Mouse (Mus musculus) spleen, adult 2 months (tissue): ENCODE results near the gene Snai1. TPM values are rescaled to one million over a fixed set of nuclear protein-coding genes. Genes with fewer than 3 reads are reported as not detected.

ENCODE experiments used
- DNase-seq, 2 experiments: peaks; one replicate each; pipeline versions ENCODE4 v3.0.0 to v3.0.0-alpha.2; 2012 to 2021; ENCODE audit warnings: low spot score in 2 of 2, low read depth in 1 of 2
- H3K27ac ChIP-seq: fragments of 200-500 bp; 2 replicates; pipeline ENCODE4 v1.5.1; 2012; ENCODE audit warnings: low read length, inconsistent platforms; ENCODE audit not compliant: insufficient read depth
- H3K27me3 ChIP-seq: fragments of 200-500 bp; 2 replicates; pipeline ENCODE4 v1.6.1; 2012; ENCODE audit warnings: mild to moderate bottlenecking, moderate library complexity, low read length, inconsistent platforms; ENCODE audit not compliant: control insufficient read depth, insufficient read depth
- H3K36me3 ChIP-seq: fragments of 200-500 bp; 2 replicates; pipeline ENCODE4 v1.6.1; 2012; ENCODE audit warnings: mild to moderate bottlenecking, low read length, inconsistent platforms; ENCODE audit not compliant: control insufficient read depth, insufficient read depth
- H3K4me1 ChIP-seq: fragments of 200-500 bp; 2 replicates; pipeline ENCODE4 v1.6.1; 2011; ENCODE audit warnings: inconsistent platforms; ENCODE audit not compliant: control insufficient read depth, insufficient read depth, insufficient read length
- H3K4me3 ChIP-seq: fragments of 200-500 bp; 2 replicates; pipeline ENCODE4 v1.5.1; 2011; ENCODE audit warnings: mild to moderate bottlenecking, inconsistent platforms; ENCODE audit not compliant: insufficient read depth, insufficient read length; ENCODE audit errors: extremely low read depth
- CTCF ChIP-seq: fragments of 200-500 bp; IDR thresholded peaks from 2 replicates; pipeline ENCODE4 v1.5.1; 2011; ENCODE audit warnings: mild to moderate bottlenecking, inconsistent platforms; ENCODE audit not compliant: insufficient read depth, insufficient read length, insufficient replicate concordance; ENCODE audit errors: extremely low read depth
- POLR2A ChIP-seq: fragments of 200-500 bp; IDR thresholded peaks from 2 replicates; pipeline ENCODE4 v1.6.1; 2011; ENCODE audit warnings: low read depth, low read length, inconsistent platforms
- WGBS: fragments of 180-500 bp; shearing (Covaris S2); methylation state at CpG from one replicate; pipeline ENCODE4 v1.1.7; 2018; 5-methylcytosine and 5-hydroxymethylcytosine counted together
- polyA plus RNA-seq: library from polyadenylated mRNA; depleted of rRNA; stranded (reverse); fragments of >200 nt; gene quantifications from 2 replicates; pipeline ENCODE4 v1.2.3, GENCODE M21; 2012

Snai1 gene
- polyA plus RNA-seq, 1 experiment, result 21.0 TPM

- Histone ChIP-seq H3K4me1 (peaks cover 6% of the 10 kb centered on the region), H3K36me3 (no peaks in the 10 kb centered on the region), H3K4me3 (peak overlapping the region; percentile 36), H3K27ac (peak overlapping the region; percentile 4; the same call in 1 of the 2 replicates), H3K27me3 (no peaks in the 10 kb centered on the region)
- peak in 1 of 2 experiments; percentile 13 for DNase-seq
- no peak for TF ChIP-seq POLR2A
- WGBS, result 77% methylated on average over 34 of the region's 34 CpGs
Observed at GRCm38 (mm10) chr2:167538671-167539306, 794 bp downstream of the Snai1 start.

- Histone ChIP-seq H3K4me1 (peaks cover 6% of the 10 kb centered on the region), H3K4me3 (peak overlapping the region; percentile 12), H3K27me3 (no peaks in the 10 kb centered on the region), H3K27ac (no peak overlapping the region), H3K36me3 (no peaks in the 10 kb centered on the region)
- DNase-seq, result no peak
- WGBS, result 75% methylated on average over 14 of the region's 14 CpGs
- no peak for TF ChIP-seq POLR2A
- no peak for TF ChIP-seq CTCF
Observed at GRCm38 (mm10) chr2:167539536-167540476, 1.8 kb downstream of the Snai1 start.

- Histone ChIP-seq H3K27me3 (no peaks in the 10 kb centered on the region), H3K4me1 (peaks cover 6% of the 10 kb centered on the region), H3K27ac (no peak overlapping the region), H3K36me3 (no peaks in the 10 kb centered on the region), H3K4me3 (0 out of 2 replicates have a peak overlapping the region, but pooled peaks have one; percentile 24)
- WGBS, result 69% methylated on average over 12 of the region's 12 CpGs
- TF ChIP-seq CTCF (no peak), POLR2A (no peak)
- DNase-seq, result no peak
Observed at GRCm38 (mm10) chr2:167540477-167541110, 2.6 kb downstream of the Snai1 start.

DNA sequence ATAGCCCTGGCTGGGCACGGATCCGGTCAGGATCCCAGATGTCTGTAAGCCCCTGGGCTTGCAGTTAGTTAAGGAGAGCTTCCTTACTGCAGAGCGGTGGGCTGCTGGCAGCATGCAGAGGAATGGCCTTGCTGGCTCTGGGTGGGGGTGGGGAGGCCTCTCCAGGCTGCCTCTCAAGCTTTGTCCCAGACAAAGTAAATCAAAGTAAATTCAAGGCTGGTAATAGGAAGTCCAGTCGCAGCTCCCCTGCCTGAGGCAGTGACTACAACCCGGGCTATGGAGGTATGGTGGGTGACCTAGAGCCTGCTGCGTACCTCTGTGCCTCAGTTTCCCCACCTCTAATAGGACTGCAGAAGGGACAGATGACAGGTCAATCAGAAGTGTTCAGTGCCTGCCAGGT, 3.3 kb downstream of the Snai1 start:
- Histone ChIP-seq H3K4me1 (peaks cover 6% of the 10 kb centered on the region), H3K27me3 (no peaks in the 10 kb centered on the region), H3K27ac (no peak overlapping the region), H3K36me3 (no peaks in the 10 kb centered on the region), H3K4me3 (no peak overlapping the region)
- WGBS, result 75% methylated on average over 6 of the region's 6 CpGs
- no peak for DNase-seq
- TF ChIP-seq CTCF (no peak), POLR2A (no peak)

- Histone ChIP-seq H3K4me1 (peaks cover 5% of the 10 kb centered on the region), H3K27ac (no peak overlapping the region), H3K4me3 (no peak overlapping the region), H3K36me3 (no peaks in the 10 kb centered on the region), H3K27me3 (no peaks in the 10 kb centered on the region)
- 88% methylated on average over 12 of the region's 12 CpGs for WGBS
- TF ChIP-seq POLR2A, result no peak
- TF ChIP-seq CTCF, result no peak
- no peak for DNase-seq
Observed at GRCm38 (mm10) chr2:167541761-167542160, 3.8 kb downstream of the Snai1 start.

DNA sequence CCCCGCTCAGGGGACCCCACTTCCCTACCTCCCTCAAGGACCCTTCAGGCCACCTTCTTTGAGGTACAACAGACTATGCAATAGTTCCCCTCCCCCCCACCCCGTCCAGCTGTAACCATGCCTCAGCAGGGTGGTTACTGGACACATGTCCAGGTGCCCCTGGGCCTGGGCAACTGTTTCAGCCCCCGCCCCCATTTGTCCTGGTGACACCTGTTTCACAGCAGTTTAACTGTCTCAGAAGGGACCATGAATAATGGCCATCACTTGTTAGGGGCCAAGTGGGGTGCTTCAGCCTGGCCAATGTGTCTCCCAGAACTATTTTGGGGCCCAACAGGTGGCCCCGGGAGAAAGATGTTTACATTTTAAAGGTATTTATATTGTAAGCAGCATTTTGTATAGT, 4.4 kb downstream of the Snai1 start:
- TF ChIP-seq POLR2A, result no peak
- no peak for TF ChIP-seq CTCF
- 86% methylated on average over 4 of the region's 4 CpGs for WGBS
- H3K4me1 ChIP-seq, result peaks cover 3% of the 10 kb centered on the region
- no peaks in the 10 kb centered on the region for H3K36me3 ChIP-seq
- H3K27ac ChIP-seq, result no peak overlapping the region
- no peak overlapping the region for H3K4me3 ChIP-seq
- H3K27me3 ChIP-seq, result no peaks in the 10 kb centered on the region
- DNase-seq, result no peak
